Mouse (Mus musculus) kidney, postnatal 0 days (tissue): ENCODE data around the gene Gm4567. TPM values are rescaled to one million over a fixed set of nuclear protein-coding genes. Genes with fewer than 3 reads are reported as not detected.
"Not testable (repeated sequence)": the region's sequence is repeated elsewhere in the genome, so short reads cannot be mapped to it uniquely, and the experiment has no call there.

Experiments used
- ATAC-seq: fragments of 200-750 bp; cut with Nextera tagmentation; replicated peaks from 2 replicates; pipeline ENCODE4 v1.8.0; 2017; ENCODE audit warnings: low read depth, moderate number of reproducible peaks, moderate TSS enrichment, moderate library complexity; ENCODE audit not compliant: low FRiP score
- DNase-seq: peaks from one replicate; pipeline ENCODE4 v3.0.0-alpha.2; 2016; ENCODE audit warnings: low spot score
- H3K27ac ChIP-seq: fragments of 300-500 bp; sonication (generic); 2 replicates; pipeline ENCODE4 v1.5.1; 2014; ENCODE audit warnings: mild to moderate bottlenecking
- H3K27me3 ChIP-seq: fragments of 300-500 bp; sonication (generic); 2 replicates; pipeline ENCODE4 v1.6.1; 2014; ENCODE audit warnings: low read length, mixed read lengths; ENCODE audit not compliant: insufficient read depth
- H3K36me3 ChIP-seq: fragments of 300-500 bp; sonication (generic); 2 replicates; pipeline ENCODE4 v1.6.1; 2014; ENCODE audit warnings: low read length, mixed read lengths; ENCODE audit not compliant: insufficient read depth
- H3K4me1 ChIP-seq: fragments of 300-500 bp; sonication (generic); replicated peaks from 2 replicates; pipeline ENCODE4 v1.6.1; 2014; ENCODE audit warnings: antibody characterized with exemption, low read length, mixed read lengths; ENCODE audit not compliant: insufficient read depth
- H3K4me2 ChIP-seq: fragments of 300-500 bp; sonication (generic); 2 replicates; pipeline ENCODE4 v1.6.1; 2014; ENCODE audit warnings: mild to moderate bottlenecking, low read length, moderate library complexity, mixed read lengths
- H3K4me3 ChIP-seq: fragments of 300-500 bp; sonication (generic); replicated peaks from 2 replicates; pipeline ENCODE4 v1.5.1; 2014; ENCODE audit warnings: low read depth, low read length
- H3K9ac ChIP-seq: fragments of 300-500 bp; sonication (generic); 2 replicates; pipeline ENCODE4 v1.6.1; 2014; ENCODE audit warnings: low read depth, low read length
- H3K9me3 ChIP-seq: fragments of 300-500 bp; sonication (generic); replicated peaks from 2 replicates; pipeline ENCODE4 v1.6.1; 2016; ENCODE audit warnings: low read length, inconsistent platforms, mixed read lengths
- WGBS: fragments of 180-500 bp; shearing (Covaris S2); extraction: QIAGEN DNeasy Blood & Tissue Kit; methylation state at CpG from one replicate; pipeline ENCODE4 v1.1.7; 2014; 5-methylcytosine and 5-hydroxymethylcytosine counted together
- polyA plus RNA-seq: library from polyadenylated mRNA; unstranded; fragments of >200 nt; fragmentation: Nextera tagmentation; extraction: Ambion mirVana; gene quantifications from 2 replicates; pipeline ENCODE4 v1.2.1, GENCODE M21; 2015

Gm4567 gene
- polyA plus RNA-seq: not detected in 2 replicates

DNA sequence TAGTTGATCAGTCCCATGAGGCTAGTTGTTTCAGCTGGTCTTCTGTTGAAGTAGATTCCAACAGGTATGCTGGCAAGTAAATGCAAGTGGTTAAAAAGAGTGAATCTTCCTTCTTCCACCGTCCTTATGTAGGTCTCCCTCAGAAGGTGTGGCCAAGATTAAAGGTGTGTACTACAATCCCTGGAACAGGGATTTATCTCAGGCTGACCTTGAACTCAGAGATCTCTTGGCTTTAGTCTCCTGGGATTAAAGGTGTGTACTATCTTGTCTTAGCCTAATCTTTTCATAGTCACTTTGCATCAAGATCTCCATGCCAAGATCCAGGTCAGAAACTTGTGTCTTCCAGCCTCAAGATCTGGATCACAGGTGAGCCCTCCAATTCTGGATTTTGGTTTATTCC is at the start of gene Gm4567:
Gm4567 (minus strand) TSS at position 101 of the 400 bp plus-strand sequence.
- H3K27ac ChIP-seq, ATAC-seq, H3K36me3 ChIP-seq, H3K9ac ChIP-seq, DNase-seq, H3K27me3 ChIP-seq, H3K4me1 ChIP-seq, H3K9me3 ChIP-seq, H3K4me3 ChIP-seq, H3K4me2 ChIP-seq: not testable (repeated sequence)
- no CpG with 5 or more reads among the region's 1 CpGs for WGBS

GRCm38 (mm10) chr7:22761397-22761796 is 41.9 kb upstream of the Gm4567 start, which contains the start of gene Vmn1r157:
Gene Vmn1r157, plus strand, starts transcription at chr7:22761697.
- DNase-seq, H3K27me3 ChIP-seq, H3K4me2 ChIP-seq, ATAC-seq, H3K9ac ChIP-seq, H3K27ac ChIP-seq, H3K36me3 ChIP-seq, H3K4me3 ChIP-seq, H3K4me1 ChIP-seq, H3K9me3 ChIP-seq: not testable (repeated sequence)
- 24% methylated on average over 2 of the region's 3 CpGs for WGBS

DNA sequence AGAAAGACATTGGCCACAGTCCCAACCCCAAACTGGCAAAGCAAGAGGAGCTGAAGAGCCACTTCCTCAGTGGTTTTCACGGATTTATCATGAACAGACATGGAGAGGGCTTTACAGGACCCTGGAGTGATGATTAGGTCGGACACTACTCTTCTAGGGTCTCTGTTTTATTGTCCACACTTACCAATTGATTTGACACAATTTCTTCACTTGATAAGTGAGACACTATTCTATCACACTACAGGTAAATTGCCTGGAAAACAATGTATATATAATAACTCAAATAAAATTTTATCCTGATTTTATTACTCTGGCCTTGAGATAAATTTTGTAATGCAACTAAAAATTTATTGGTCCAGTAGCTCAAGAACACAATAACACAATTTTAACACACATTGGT is 27.3 kb downstream of the Gm4567 start, which contains the start of gene Gm8693:
Gm8693 (minus strand) TSS at position 101 of the 400 bp plus-strand sequence.
- not testable (repeated sequence) for H3K4me3 ChIP-seq, H3K4me1 ChIP-seq, H3K9ac ChIP-seq, H3K9me3 ChIP-seq, DNase-seq, H3K27me3 ChIP-seq, H3K4me2 ChIP-seq, H3K27ac ChIP-seq, ATAC-seq, H3K36me3 ChIP-seq
- WGBS: no CpG with 5 or more reads among the region's 2 CpGs

Other genes starting within 250 kb of the Gm4567 start
- gene Vmn1r151, start 220.0 kb downstream of the Gm4567 start, polyA plus RNA-seq: not detected in 2 replicates
- gene Vmn1r152, start 196.7 kb downstream of the Gm4567 start, polyA plus RNA-seq: not detected in 2 replicates
- not detected in 2 replicates for gene Gm8677, start 184.8 kb downstream of the Gm4567 start, polyA plus RNA-seq
- not detected in 2 replicates for gene Gm4201, start 154.4 kb downstream of the Gm4567 start, polyA plus RNA-seq
- not detected in 2 replicates for gene Gm4565, start 131.6 kb downstream of the Gm4567 start, polyA plus RNA-seq
- not detected in 2 replicates for gene Vmn1r155, start 61.7 kb downstream of the Gm4567 start, polyA plus RNA-seq
- not detected in 2 replicates for gene Gm8693, start 27.4 kb downstream of the Gm4567 start, polyA plus RNA-seq
- gene Vmn1r157, start 42.0 kb upstream of the Gm4567 start, polyA plus RNA-seq: not detected in 2 replicates
- gene Vmn1r158, start 71.1 kb upstream of the Gm4567 start, polyA plus RNA-seq: not detected in 2 replicates
- not detected in 2 replicates for gene Vmn1r159, start 123.9 kb upstream of the Gm4567 start, polyA plus RNA-seq
- gene Vmn1r160, start 151.5 kb upstream of the Gm4567 start, polyA plus RNA-seq: not detected in 2 replicates